Mouse (Mus musculus) megakaryocyte, adult 5-6 weeks (primary cell): ENCODE results near the gene Tdp1. TPM values are rescaled to one million over a fixed set of nuclear protein-coding genes. Genes with fewer than 3 reads are reported as not detected.

Experiments
- ATAC-seq: 2 replicates; pipeline ENCODE4 v1.8.0; 2016; ENCODE audit warnings: mild to moderate bottlenecking, inconsistent platforms; ENCODE audit not compliant: poor library complexity, severe bottlenecking
- total RNA-seq, 2 experiments: library from RNA; stranded (forward) in 1 of 2; stranded (reverse) in 1 of 2; fragments of 153-499, 151-499 nt in 1 of 2; fragments of 221-1000, 200-1000 nt in 1 of 2; gene quantifications; 2 replicates each; pipeline versions ENCODE4 v1.2.3 to v1.2.4; 2015 to 2017

Gene Tdp1
- total RNA-seq, 2 experiments from 2014 or later, result 11.9 to 30.3 TPM

- ATAC-seq, result no peak
Measured at GRCm38 (mm10) chr12:99995951-99996350, 111.6 kb downstream of the Tdp1 start.

- ATAC-seq, result no peak
Measured at GRCm38 (mm10) chr12:99999726-100000125, 115.4 kb downstream of the Tdp1 start.

GRCm38 (mm10) chr12:100000381-100000780, 116.1 kb downstream of the Tdp1 start:
- ATAC-seq, result no peak

GRCm38 (mm10) chr12:100001246-100001645, 116.9 kb downstream of the Tdp1 start:
- ATAC-seq, result no peak

GRCm38 (mm10) chr12:100001910-100002309, 117.6 kb downstream of the Tdp1 start:
- ATAC-seq, result no peak

GRCm38 (mm10) chr12:100002914-100003587, 118.7 kb downstream of the Tdp1 start:
- no peak for ATAC-seq

Other genes with a start within 250 kb of the Tdp1 start
- gene Efcab11, start 78 bp upstream of the Tdp1 start, total RNA-seq (2015), result 5.4 and 7.0 TPM in 2 replicates
- 12.8 and 17.3 TPM in 2 replicates for gene Efcab11, start 78 bp upstream of the Tdp1 start, total RNA-seq (2017)
- gene Kcnk13, start 80.0 kb downstream of the Tdp1 start, total RNA-seq (2015), result 0.16 and 0.23 TPM in 2 replicates
- gene Kcnk13, start 80.0 kb downstream of the Tdp1 start, total RNA-seq (2017), result 0.16 and 0.40 TPM in 2 replicates
- 151 and 157 TPM in 2 replicates for gene Psmc1, start 225.6 kb downstream of the Tdp1 start, total RNA-seq (2015)
- gene Psmc1, start 225.6 kb downstream of the Tdp1 start, total RNA-seq (2017), result 154 and 189 TPM in 2 replicates